Mouse (Mus musculus) embryonic stem cell, embryonic (primary cell): Measurements from ENCODE around the gene Dcaf12l2.

Experiments
- CTCF ChIA-PET, 4 experiments: fragments of 300-600 bp in 2 of 4; fragments of 350-600 bp in 2 of 4; sonication (Branson Sonifier 250); formaldehyde crosslinking; loops; one replicate each; lab custom pipeline; 2022; ENCODE audit warnings: inconsistent platforms in 2 of 4; lab: Charles Lee
- POLR2A ChIA-PET, 4 experiments: fragments of 300-600 bp in 2 of 4; fragments of 350-600 bp in 2 of 4; sonication (Branson Sonifier 250); formaldehyde crosslinking; loops; one replicate each; lab custom pipeline; 2022; ENCODE audit warnings: antibody characterized with exemption in 4 of 4, inconsistent platforms in 1 of 4; lab: Charles Lee

The Dcaf12l2 gene

DNA sequence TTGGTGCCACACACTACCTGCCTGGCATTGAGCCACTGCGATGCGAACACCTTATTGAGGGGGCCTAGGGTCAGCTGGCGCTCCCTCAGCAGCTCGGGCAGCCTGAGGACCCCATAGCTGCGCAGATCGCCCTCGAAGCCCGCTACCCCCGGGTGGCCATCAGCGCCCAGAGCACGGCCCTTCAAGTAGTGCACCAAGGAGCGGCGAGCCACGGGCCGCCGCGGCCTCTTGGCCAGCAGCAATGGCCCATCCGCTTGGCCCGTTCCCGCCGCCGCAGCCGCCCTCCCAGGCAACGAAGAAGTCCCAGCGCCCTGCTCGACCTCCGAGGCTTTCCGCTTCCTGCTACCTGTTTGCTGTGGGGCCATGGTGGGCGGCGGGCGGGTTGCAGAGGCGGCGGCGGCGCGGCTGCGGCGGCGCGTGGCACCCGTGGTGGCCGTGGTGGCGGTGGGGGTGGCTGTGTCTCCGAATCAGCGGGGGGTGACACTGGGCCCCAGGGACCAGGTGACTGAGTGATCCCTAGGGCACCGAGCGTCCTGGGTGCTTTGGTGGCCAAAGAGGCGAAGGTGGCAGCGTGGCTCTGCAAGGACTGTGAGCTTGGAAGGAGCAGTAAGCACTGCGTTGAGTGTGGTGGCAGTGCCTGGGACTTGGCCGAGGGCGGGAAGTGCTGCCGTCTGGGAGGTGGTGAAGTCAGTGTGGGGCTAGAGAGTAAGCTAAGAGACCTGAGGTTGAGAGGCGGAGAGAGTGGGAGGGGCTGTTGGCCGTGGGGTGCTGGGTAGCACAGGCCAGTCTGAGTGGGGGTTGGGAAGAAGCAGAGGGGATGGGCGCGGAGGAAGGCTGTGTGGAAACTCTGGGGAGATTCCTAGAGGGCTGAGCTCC is at the start of gene Dcaf12l2:
TSS of gene Dcaf12l2 (minus strand) at position 697 of the 876 bp plus-strand sequence.
- POLR2A ChIA-PET: no interaction called here
- CTCF ChIA-PET: no interaction called here

GRCm38 (mm10) chrX:44367280-44367645 is 879 bp downstream of the Dcaf12l2 start:
- CTCF ChIA-PET: no interaction called here

More at GRCm38 (mm10) chrX:44367280-44367645, 879 bp downstream of the Dcaf12l2 start:
- POLR2A ChIA-PET: no interaction called here
